In genomic region chr14:41102269-41102668, GRCm38 (mm10) we compare ENCODE assay signal across 51 mouse cellular contexts. TPM values are rescaled to one million over a fixed set of nuclear protein-coding genes. Genes with fewer than 3 reads are reported as not detected.
"Had no signal": no experiment of that assay in that cellular context is flagged by ENCODE, and none has a peak within 500 bp of the region (broad histone marks: within the 10 kb centered on the region; RNA-seq: fewer than 3 reads in every experiment).

No protein-coding gene starts in this region.

- H3K4me1 ChIP-seq: heart, embryonic 15.5 days; hindbrain, embryonic 10.5 days; hindbrain, embryonic 12.5 days; hindbrain, embryonic 13.5 days; hindbrain, embryonic 15.5 days; intestine, embryonic 15.5 days; kidney, embryonic 15.5 days had no signal

- DNase-seq: heart, postnatal 10 days; heart, postnatal 14 days; heart, postnatal 36 days; heart, postnatal 4 days; kidney, adult 11 months; kidney, adult 18-20 months; kidney, adult 2 months; kidney, adult 8-10 months; kidney, adult 9 months; kidney, postnatal 10 days; kidney, postnatal 14 days; kidney, postnatal 25 days; kidney, postnatal 36 days; kidney, postnatal 4 days; layer of hippocampus, adult 9-11 months; layer of hippocampus, postnatal 36 days had no signal

- H3K36me3 ChIP-seq: heart, embryonic 10.5 days; heart, embryonic 12.5 days; heart, embryonic 13.5 days; heart, embryonic 15.5 days; hindbrain, embryonic 10.5 days; hindbrain, embryonic 12.5 days; hindbrain, embryonic 13.5 days; hindbrain, embryonic 15.5 days; intestine, embryonic 15.5 days; kidney, embryonic 15.5 days had no signal

- ATAC-seq: hindbrain, embryonic 16.5 days; hindbrain, postnatal 0 days; inflammation-experienced regulatory T-cells, adult 6 months; intestine, embryonic 15.5 days; intestine, embryonic 16.5 days; intestine, postnatal 0 days had no signal

- H3K27me3 ChIP-seq: heart, embryonic 12.5 days; heart, embryonic 13.5 days; heart, embryonic 15.5 days; hindbrain, embryonic 12.5 days; hindbrain, embryonic 13.5 days; hindbrain, embryonic 15.5 days; intestine, embryonic 15.5 days; kidney, embryonic 15.5 days had no signal

- H3K9me3 ChIP-seq: heart, embryonic 10.5 days; heart, embryonic 12.5 days; heart, embryonic 13.5 days; heart, embryonic 15.5 days; hindbrain, embryonic 10.5 days; hindbrain, embryonic 12.5 days; hindbrain, embryonic 13.5 days; hindbrain, embryonic 15.5 days; intestine, embryonic 15.5 days; kidney, embryonic 15.5 days had no signal

- H3K27ac ChIP-seq: heart, embryonic 10.5 days; heart, embryonic 13.5 days; heart, embryonic 15.5 days; hindbrain, embryonic 10.5 days; hindbrain, embryonic 12.5 days; hindbrain, embryonic 13.5 days; hindbrain, embryonic 14.5 days; hindbrain, embryonic 15.5 days; hindbrain, postnatal 0 days; intestine, embryonic 15.5 days; kidney, embryonic 15.5 days; kidney, postnatal 0 days; layer of hippocampus, adult 2 months had no signal

- H3K4me2 ChIP-seq: heart, embryonic 11.5 days; heart, embryonic 12.5 days; heart, embryonic 13.5 days; heart, embryonic 15.5 days; hindbrain, embryonic 12.5 days; hindbrain, embryonic 13.5 days; hindbrain, embryonic 14.5 days; hindbrain, embryonic 15.5 days; intestine, embryonic 15.5 days; kidney, embryonic 15.5 days had no signal

- H3K4me3 ChIP-seq: heart, embryonic 10.5 days; heart, embryonic 12.5 days; heart, embryonic 13.5 days; heart, embryonic 15.5 days; hindbrain, embryonic 10.5 days; hindbrain, embryonic 12.5 days; hindbrain, embryonic 13.5 days; hindbrain, embryonic 15.5 days; intestine, embryonic 15.5 days; kidney, embryonic 15.5 days; layer of hippocampus, adult 2 months had no signal

- H3K9ac ChIP-seq: heart, embryonic 12.5 days; heart, embryonic 13.5 days; heart, embryonic 15.5 days; hindbrain, embryonic 12.5 days; hindbrain, embryonic 13.5 days; hindbrain, embryonic 14.5 days; hindbrain, embryonic 15.5 days; intestine, embryonic 15.5 days; kidney, embryonic 15.5 days had no signal

RNA-seq across cellular contexts. Expression of gene Mat1a, which starts 2.6 kb away (rescaled TPM):
- total RNA-seq: heart, postnatal 10 days; heart, postnatal 25 days; heart, postnatal 36 days; hematopoietic stem cell, adult 5-6 weeks; hindbrain, postnatal 0 days; layer of hippocampus, adult 18-20 months; layer of hippocampus, adult 2 months; layer of hippocampus, postnatal 10 days; layer of hippocampus, postnatal 14 days; layer of hippocampus, postnatal 25 days; layer of hippocampus, postnatal 36 days had no signal
- polyA plus RNA-seq: hindbrain, embryonic 10.5 days; hindbrain, embryonic 11.5 days; hindbrain, embryonic 12.5 days; hindbrain, embryonic 13.5 days; hindbrain, embryonic 14.5 days; hindbrain, embryonic 15.5 days; hindbrain, embryonic 16.5 days; hindbrain, postnatal 0 days; inflammation-experienced regulatory T-cells, adult 6 months; kidney, embryonic 14.5 days; large intestine, adult 2 months had no signal

RNA-seq across cellular contexts. Expression of gene Sftpa1, which starts 29.3 kb away (rescaled TPM):
- total RNA-seq: heart, postnatal 36 days; heart, postnatal 4 days; hematopoietic stem cell, adult 5-6 weeks; hindbrain, postnatal 0 days; layer of hippocampus, adult 18-20 months; layer of hippocampus, adult 2 months; layer of hippocampus, adult 8-10 months; layer of hippocampus, postnatal 10 days; layer of hippocampus, postnatal 14 days; layer of hippocampus, postnatal 25 days; layer of hippocampus, postnatal 36 days had no signal
- polyA plus RNA-seq: hindbrain, embryonic 10.5 days; hindbrain, embryonic 11.5 days; hindbrain, embryonic 12.5 days; hindbrain, embryonic 13.5 days; hindbrain, embryonic 14.5 days; hindbrain, embryonic 15.5 days; hindbrain, embryonic 16.5 days; hindbrain, postnatal 0 days; inflammation-experienced regulatory T-cells, adult 6 months; intestine, embryonic 14.5 days; intestine, embryonic 16.5 days; kidney, adult 2 months; kidney, embryonic 14.5 days; kidney, embryonic 15.5 days; large intestine, adult 2 months had no signal

RNA-seq across cellular contexts. Expression of gene Dydc1, which starts 29.6 kb away (rescaled TPM):
- total RNA-seq: heart, adult 8-10 months; heart, postnatal 10 days; heart, postnatal 14 days; heart, postnatal 25 days; heart, postnatal 36 days; heart, postnatal 4 days; hematopoietic stem cell, adult 5-6 weeks; hindbrain, postnatal 0 days; layer of hippocampus, adult 18-20 months; layer of hippocampus, adult 2 months; layer of hippocampus, adult 8-10 months; layer of hippocampus, postnatal 10 days; layer of hippocampus, postnatal 14 days; layer of hippocampus, postnatal 25 days; layer of hippocampus, postnatal 36 days had no signal
- polyA plus RNA-seq: heart, embryonic 10.5 days; heart, embryonic 11.5 days; heart, embryonic 12.5 days; heart, embryonic 13.5 days; heart, embryonic 14.5 days; heart, embryonic 15.5 days; heart, embryonic 16.5 days; heart, postnatal 0 days; hindbrain, embryonic 10.5 days; hindbrain, embryonic 14.5 days; hindbrain, embryonic 15.5 days; hindbrain, postnatal 0 days; inflammation-experienced regulatory T-cells, adult 6 months; intestine, embryonic 14.5 days; intestine, embryonic 15.5 days; intestine, embryonic 16.5 days; intestine, postnatal 0 days; kidney, adult 2 months; kidney, embryonic 14.5 days; kidney, embryonic 16.5 days; kidney, postnatal 0 days; large intestine, adult 2 months had no signal

RNA-seq across cellular contexts. Expression of gene Dydc2, which starts 33.3 kb away (rescaled TPM):
- total RNA-seq: heart, adult 8-10 months; heart, postnatal 10 days; heart, postnatal 14 days; heart, postnatal 25 days; heart, postnatal 36 days; heart, postnatal 4 days; hematopoietic stem cell, adult 5-6 weeks; hindbrain, postnatal 0 days had no signal
- polyA plus RNA-seq: heart, embryonic 15.5 days; heart, postnatal 0 days; inflammation-experienced regulatory T-cells, adult 6 months; intestine, embryonic 14.5 days; intestine, embryonic 15.5 days; intestine, embryonic 16.5 days; intestine, postnatal 0 days; kidney, adult 2 months; kidney, embryonic 14.5 days; kidney, embryonic 15.5 days; kidney, embryonic 16.5 days; kidney, postnatal 0 days; large intestine, adult 2 months had no signal

RNA-seq across cellular contexts. Expression of gene Mbl1, which starts 49.0 kb away (rescaled TPM):
- total RNA-seq: heart, adult 8-10 months; heart, postnatal 10 days; heart, postnatal 14 days; heart, postnatal 25 days; heart, postnatal 36 days; heart, postnatal 4 days; hematopoietic stem cell, adult 5-6 weeks; hindbrain, postnatal 0 days; layer of hippocampus, adult 18-20 months; layer of hippocampus, adult 2 months; layer of hippocampus, adult 8-10 months; layer of hippocampus, postnatal 10 days; layer of hippocampus, postnatal 14 days; layer of hippocampus, postnatal 25 days; layer of hippocampus, postnatal 36 days had no signal
- polyA plus RNA-seq: heart, embryonic 11.5 days; heart, embryonic 13.5 days; heart, embryonic 14.5 days; heart, embryonic 15.5 days; heart, embryonic 16.5 days; heart, postnatal 0 days; hindbrain, embryonic 10.5 days; hindbrain, embryonic 11.5 days; hindbrain, embryonic 12.5 days; hindbrain, embryonic 13.5 days; hindbrain, embryonic 14.5 days; hindbrain, embryonic 15.5 days; hindbrain, embryonic 16.5 days; hindbrain, postnatal 0 days; inflammation-experienced regulatory T-cells, adult 6 months; intestine, embryonic 14.5 days; intestine, postnatal 0 days; kidney, embryonic 14.5 days; kidney, postnatal 0 days; large intestine, adult 2 months had no signal
